8 mouse cellular contexts compared by ENCODE assay signal in the genomic region with DNA sequence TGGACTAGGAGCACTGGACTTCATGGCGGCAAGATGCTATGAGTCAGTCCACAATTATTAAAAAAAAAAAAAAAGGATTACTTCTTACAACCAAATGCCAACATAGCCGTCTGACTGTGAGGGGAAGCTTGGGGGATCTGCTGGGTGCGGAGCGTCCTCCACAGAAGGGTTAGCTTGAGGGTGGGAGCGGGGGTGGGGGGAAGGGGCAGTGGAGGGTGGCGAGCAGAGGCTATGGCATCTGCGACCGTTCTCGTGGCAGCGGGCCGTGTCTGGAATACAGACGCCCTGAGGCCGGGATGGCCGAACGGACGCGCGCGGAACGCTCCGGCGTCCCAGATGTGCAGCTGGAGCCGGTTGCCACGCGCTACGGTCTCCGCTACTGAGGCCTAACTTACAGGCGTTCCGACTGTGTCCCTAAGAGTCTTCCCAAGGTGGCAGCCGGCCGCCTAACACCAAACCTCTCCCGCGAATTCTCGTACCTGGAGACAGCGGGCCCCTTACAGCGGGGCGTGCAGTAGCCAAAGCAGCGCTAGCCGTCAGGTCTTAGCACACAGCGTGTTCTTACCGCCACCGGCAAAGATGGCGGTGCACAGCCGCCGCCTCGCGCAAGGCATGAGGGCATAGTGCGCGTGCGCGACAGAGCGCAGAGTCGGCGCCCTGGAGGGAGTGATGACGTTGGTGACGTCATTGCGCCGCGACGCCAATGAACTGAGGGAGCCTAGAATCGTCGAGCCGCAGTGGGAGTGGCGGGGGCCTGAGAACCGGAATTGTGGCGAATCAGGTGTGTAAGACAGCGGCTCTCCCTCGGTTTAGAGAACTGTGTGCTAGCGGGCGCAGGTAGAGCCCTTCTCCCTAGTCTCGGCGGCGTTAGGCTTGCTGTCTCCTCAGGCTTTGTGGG. TPM values are rescaled to one million over a fixed set of nuclear protein-coding genes. Genes with fewer than 3 reads are reported as not detected.
A peak's percentile ranks its signal among the peaks of the same experiment; 100 is the strongest.
DNase-seq lines count a peak whose midpoint lies in the region; ATAC-seq and TF ChIP-seq lines count a peak whose summit lies in the region.

A gene (minus strand): TSS at position 677 of the 898 bp plus-strand sequence.
A gene (plus strand): TSS at position 757 of the 898 bp plus-strand sequence.

- no peak for TF ChIP-seq CTCF in Patski (IDR thresholded peaks at IDR 0.05)

- CTCF ChIA-PET in Patski (lab: Charles Lee), result no interaction called here

- peak within 1 kb of the TSS; percentile 84 for H3K4me2 ChIP-seq in hindbrain, embryonic 13.5 days

- no peaks in the 10 kb centered on the region for H3K9me3 ChIP-seq in hindbrain, embryonic 13.5 days

- H3K27me3 ChIP-seq in Patski, result no peaks in the 10 kb centered on the region
- no peaks in the 10 kb centered on the region for H3K27me3 ChIP-seq in hindbrain, embryonic 13.5 days

- peak; percentile 99 for ATAC-seq in Patski
- peak; percentile 99 for ATAC-seq in hindbrain, embryonic 13.5 days (ENCODE audit: low FRiP score)

- under 1% methylated on average over 70 of the region's 73 CpGs for WGBS in hindbrain, embryonic 13.5 days

- peak; percentile 92 for DNase-seq in Patski (ENCODE audit: low read depth, low spot score)
- peak; percentile 99 for DNase-seq in cerebellum, postnatal 14 days
- DNase-seq in frontal cortex, postnatal 14 days (ENCODE audit: low spot score in 2 of 2), result peak; percentile 95 to 98
- DNase-seq in layer of hippocampus, postnatal 25 days (ENCODE audit: extremely low spot score in 1 of 2, low spot score in 1 of 2), result peak; percentile 98
- DNase-seq in lung, postnatal 25 days (ENCODE audit: low spot score), result peak; percentile 98
- peak; percentile 100 for DNase-seq in retina, embryonic 14.5 days (ENCODE audit: low spot score)
- DNase-seq in thymus, postnatal 4 days, result peak; percentile 99

- peaks cover 26% of the 10 kb centered on the region for H3K36me3 ChIP-seq in hindbrain, embryonic 13.5 days

- H3K4me3 ChIP-seq in hindbrain, embryonic 13.5 days, result peak within 1 kb of the TSS; percentile 89

- peaks cover 18% of the 10 kb centered on the region for H3K4me1 ChIP-seq in hindbrain, embryonic 13.5 days (replicated peaks)

- H3K27ac ChIP-seq in hindbrain, embryonic 13.5 days, result peak within 1 kb of the TSS; percentile 91

- in situ Hi-C loops in Patski (cut with MboI; ENCODE audit: low pct_unique_long_range_greater_than_20kb), result loop anchor here (25.0 kb wide), 1 partner anchor 1276 kb away; no protein-coding TSS in a partner anchor

- POLR2A ChIA-PET in Patski (lab: Charles Lee), result interaction anchor here (0.7 kb wide), 1 partner anchor 1015 kb away, joined by 3 read pairs; no protein-coding TSS in a partner anchor

- peak within 1 kb of the TSS; percentile 87 for H3K9ac ChIP-seq in hindbrain, embryonic 13.5 days

RNA-seq across cellular contexts. Expression of the first gene that starts in this region (rescaled TPM):
- 99.0 TPM for polyA plus RNA-seq in Patski (2021)
- 85.2 and 85.6 TPM in 2 replicates for polyA plus RNA-seq in hindbrain, embryonic 13.5 days (2015; fragmentation: Nextera tagmentation; extraction: Ambion mirVana)
- 10 to 100 TPM; 75.8 to 79.3 TPM for total RNA-seq in layer of hippocampus, postnatal 25 days (2021)

RNA-seq across cellular contexts. Expression of the second gene that starts in this region (rescaled TPM):
- polyA plus RNA-seq in Patski (2021), result 15.5 TPM
- 36.0 and 42.4 TPM in 2 replicates for polyA plus RNA-seq in hindbrain, embryonic 13.5 days (2015; fragmentation: Nextera tagmentation; extraction: Ambion mirVana)
- total RNA-seq in layer of hippocampus, postnatal 25 days (2021), result 10 to 100 TPM in 1 of 2 experiments, 1 to 10 TPM in 1; 8.2 to 12.7 TPM

Comparison
In these comparisons a context has a peak if more than half of its experiments do, and no peak if none do; other contexts are left out.
1. Peak in every context shown above with its lines: DNase-seq, ATAC-seq, H3K4me3 ChIP-seq and H3K27ac ChIP-seq.